Mouse (Mus musculus) G1E (cell line): ENCODE results near the gene Olfr1393. TPM values are rescaled to one million over a fixed set of nuclear protein-coding genes. Genes with fewer than 3 reads are reported as not detected.

Source experiments
- ATAC-seq: 2 replicates; pipeline ENCODE4 v1.8.0; 2016; ENCODE audit warnings: mild to moderate bottlenecking; ENCODE audit not compliant: insufficient number of reproducible peaks, poor library complexity, low FRiP score, severe bottlenecking; ENCODE audit errors: extremely low read depth
- DNase-seq: peaks from one replicate; pipeline ENCODE4 v3.0.0; 2012; ENCODE audit warnings: low spot score
- H3K27me3 ChIP-seq: 2 replicates; pipeline ENCODE4 v1.6.1; 2012; ENCODE audit warnings: mild to moderate bottlenecking, low read length, inconsistent platforms; ENCODE audit not compliant: insufficient read depth
- H3K36me3 ChIP-seq: replicated peaks from 2 replicates; pipeline ENCODE3; 2012; ENCODE audit warnings: mild to moderate bottlenecking, inconsistent platforms
- H3K4me1 ChIP-seq: 2 replicates; pipeline ENCODE4 v1.6.1; 2012; ENCODE audit warnings: low read depth, low read length, inconsistent platforms, mixed read lengths; ENCODE audit not compliant: insufficient read depth
- H3K4me3 ChIP-seq: 2 replicates; pipeline ENCODE4 v1.5.1; 2012; ENCODE audit warnings: low read depth, mild to moderate bottlenecking, inconsistent platforms, low read length, moderate library complexity, mixed read lengths
- H3K9me3 ChIP-seq: replicated peaks from 2 replicates; pipeline ENCODE4 v1.6.1; 2012; ENCODE audit warnings: inconsistent platforms
- CTCF ChIP-seq: IDR thresholded peaks from 2 replicates; pipeline ENCODE4 v1.5.1; 2012; ENCODE audit warnings: low read depth, low read length, inconsistent platforms, mixed read lengths
- GATA1 ChIP-seq: IDR thresholded peaks from 2 replicates; pipeline ENCODE4 v1.6.1; 2012; ENCODE audit warnings: borderline replicate concordance, low read length, inconsistent platforms, mixed read lengths
- GATA2 ChIP-seq: IDR thresholded peaks from 2 replicates; pipeline ENCODE4 v1.6.1; 2012; ENCODE audit warnings: low read depth, low read length, inconsistent platforms, borderline replicate concordance
- POLR2AphosphoS5 ChIP-seq: IDR thresholded peaks from 2 replicates; pipeline ENCODE4 v1.6.1; 2012; ENCODE audit warnings: low read depth, low read length, inconsistent platforms; ENCODE audit not compliant: insufficient replicate concordance
- TAL1 ChIP-seq: conservative IDR thresholded peaks from 2 replicates; pipeline ENCODE4 v1.6.1; 2012; ENCODE audit warnings: low read depth, low read length, inconsistent platforms, mixed read lengths
- polyA plus RNA-seq: library from polyadenylated mRNA; stranded (reverse); fragments of >175 nt; gene quantifications from 2 replicates; pipeline ENCODE4 v1.2.3, GENCODE M21; 2012
- total RNA-seq, 2 experiments: library from RNA; stranded (forward) in 1 of 2; stranded (reverse) in 1 of 2; fragments of 200-1000 nt in 1 of 2; fragments of >200 nt in 1 of 2; fragmentation: Nextera tagmentation in 1 of 2; gene quantifications; 2 replicates each; pipeline ENCODE4 v1.2.3; 2014 to 2017

Gene Olfr1393
- total and polyA plus RNA-seq, 3 experiments, result 0.55 TPM; not detected in 2

DNA sequence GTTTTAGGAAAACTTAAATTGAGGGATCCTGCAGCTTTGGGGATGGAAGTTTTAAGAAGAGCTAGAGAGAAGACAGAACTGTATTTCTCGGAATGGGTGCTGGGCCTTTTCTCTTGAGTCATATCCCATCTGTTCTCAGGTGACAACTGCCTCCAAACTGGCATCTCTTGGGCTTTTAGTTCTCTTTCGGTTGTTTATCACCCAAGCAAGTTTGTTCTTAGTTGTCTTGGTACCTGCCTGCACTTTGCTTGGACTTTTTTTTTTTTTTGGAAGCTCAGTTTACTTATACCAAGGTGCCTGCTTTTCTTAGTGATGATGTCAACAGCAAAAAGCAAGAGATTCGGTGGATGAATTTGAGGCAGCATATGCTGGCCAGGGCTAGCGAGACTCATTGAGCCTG is 31.6 kb upstream of the Olfr1393 start:
- ATAC-seq, result no peak
- H3K9me3 ChIP-seq, result no peaks in the 10 kb centered on the region
- TF ChIP-seq GATA2, result no peak
- TF ChIP-seq CTCF, result no peak
- no peak for TF ChIP-seq TAL1
- TF ChIP-seq GATA1, result no peak
- peaks cover 85% of the 10 kb centered on the region for H3K4me1 ChIP-seq
- no peaks in the 10 kb centered on the region for H3K27me3 ChIP-seq
- H3K4me3 ChIP-seq, result no peak overlapping the region; the same call in 1 of the 2 replicates
- DNase-seq, result no peak
- peaks cover 11% of the 10 kb centered on the region for H3K36me3 ChIP-seq

DNA sequence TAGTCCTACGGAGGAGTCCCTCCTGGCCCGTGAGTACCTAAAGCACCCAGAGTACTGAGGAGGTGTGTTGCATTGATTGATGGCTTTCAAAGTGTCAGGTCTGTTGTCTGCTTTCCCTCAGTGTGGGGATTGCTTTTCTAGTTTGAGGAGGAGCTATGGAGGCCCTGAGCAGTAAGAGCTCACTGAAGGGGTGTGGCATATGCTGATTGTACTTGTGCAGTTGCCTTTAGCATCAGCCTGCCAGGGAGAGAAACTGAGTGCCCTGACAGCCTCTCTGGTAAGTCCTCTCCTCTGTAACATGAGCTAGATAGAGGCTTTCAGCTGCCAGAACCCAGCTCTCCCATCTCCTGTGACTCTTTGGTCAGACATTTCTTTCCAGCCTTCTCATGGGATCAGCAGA is 30.8 kb upstream of the Olfr1393 start:
- Histone ChIP-seq H3K27me3 (no peaks in the 10 kb centered on the region), H3K36me3 (peaks cover 18% of the 10 kb centered on the region), H3K9me3 (no peaks in the 10 kb centered on the region), H3K4me3 (no peak overlapping the region; the same call in 1 of the 2 replicates), H3K4me1 (peaks cover 87% of the 10 kb centered on the region)
- no peak for ATAC-seq
- no peak for DNase-seq
- TF ChIP-seq POLR2AphosphoS5 (no peak), GATA2 (no peak), GATA1 (no peak), TAL1 (no peak), CTCF (no peak)

DNA sequence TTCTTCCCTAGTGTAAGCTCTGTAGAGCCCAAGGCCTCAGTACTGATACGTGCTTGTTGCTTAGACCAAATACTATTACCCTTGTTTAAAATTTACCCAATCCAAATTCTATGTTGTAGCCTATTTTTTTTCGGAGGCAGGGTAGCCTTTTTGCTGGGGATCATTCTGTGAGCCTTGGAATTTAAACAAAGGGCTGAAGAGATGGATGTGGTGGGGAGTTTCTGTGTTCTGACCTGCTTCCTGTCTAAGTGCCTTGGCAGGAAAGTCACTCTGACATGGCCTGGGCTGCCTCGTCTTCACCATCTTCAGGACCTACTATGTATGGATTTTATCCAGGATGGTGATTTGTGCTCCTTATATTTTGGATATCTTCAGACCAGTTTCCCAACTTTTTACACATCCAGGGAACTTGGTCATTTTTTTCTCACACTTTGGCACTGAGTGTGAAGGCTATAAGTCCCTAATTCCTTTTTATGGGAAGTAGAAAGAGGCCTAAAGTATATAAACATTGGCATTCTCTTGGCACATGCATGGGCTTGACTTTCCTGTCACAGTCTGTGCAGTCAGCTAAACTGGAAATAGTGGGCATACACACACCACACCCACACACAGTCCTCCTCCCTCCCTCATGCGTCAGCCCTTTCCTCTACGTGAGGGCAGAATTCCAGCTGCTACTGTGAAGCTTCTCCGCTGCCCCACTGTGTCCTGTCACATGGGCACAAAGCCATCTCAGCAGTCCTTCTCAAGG is 29.7 kb upstream of the Olfr1393 start:
- Histone ChIP-seq H3K4me3 (no peak overlapping the region), H3K4me1 (peaks cover 85% of the 10 kb centered on the region), H3K27me3 (no peaks in the 10 kb centered on the region), H3K36me3 (peaks cover 26% of the 10 kb centered on the region), H3K9me3 (no peaks in the 10 kb centered on the region)
- DNase-seq (no peak), ATAC-seq (no peak)
- TF ChIP-seq GATA2 (no peak), GATA1 (no peak), TAL1 (no peak), CTCF (no peak), POLR2AphosphoS5 (no peak)

DNA sequence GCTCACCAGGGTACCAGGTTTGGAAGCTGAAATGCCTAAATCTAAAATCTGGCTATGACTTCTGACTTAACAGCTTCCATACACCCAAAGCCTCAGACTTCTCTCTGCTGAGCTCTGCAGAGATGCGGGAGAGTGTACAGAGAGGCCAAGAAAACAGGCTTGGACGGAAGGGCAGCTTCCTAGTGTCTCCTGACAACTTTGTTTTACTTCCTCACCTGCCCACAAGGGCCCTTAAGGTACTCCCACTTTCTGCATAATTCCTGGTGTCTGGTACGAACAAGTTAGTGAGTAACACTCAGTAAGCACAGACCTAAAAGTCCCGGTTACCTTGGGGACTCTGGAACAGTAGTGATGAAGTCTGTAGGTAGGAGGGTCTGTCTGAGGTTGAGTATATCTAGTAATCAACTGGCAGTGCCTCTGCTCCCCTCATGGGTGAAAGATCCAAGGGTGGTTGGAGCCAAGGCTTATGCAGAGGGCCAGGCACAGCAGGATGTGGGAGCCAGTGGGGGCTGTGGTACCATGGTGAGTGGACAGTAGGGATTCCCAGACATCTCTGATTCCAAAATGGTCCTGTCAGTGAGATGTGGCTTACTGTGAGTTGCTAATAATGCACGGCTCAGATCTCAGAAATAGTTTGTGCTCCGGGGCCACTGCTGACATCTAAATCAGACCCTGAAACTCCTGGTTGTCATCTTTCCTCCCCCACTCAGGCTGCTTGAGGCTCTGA is 29.0 kb upstream of the Olfr1393 start:
- Histone ChIP-seq H3K9me3 (no peaks in the 10 kb centered on the region), H3K4me1 (peaks cover 90% of the 10 kb centered on the region), H3K27me3 (no peaks in the 10 kb centered on the region), H3K4me3 (no peak overlapping the region; the same call in 1 of the 2 replicates), H3K36me3 (peaks cover 34% of the 10 kb centered on the region)
- DNase-seq (no peak), ATAC-seq (no peak)
- TF ChIP-seq TAL1 (no peak), GATA1 (no peak), CTCF (no peak), POLR2AphosphoS5 (no peak), GATA2 (no peak)

DNA sequence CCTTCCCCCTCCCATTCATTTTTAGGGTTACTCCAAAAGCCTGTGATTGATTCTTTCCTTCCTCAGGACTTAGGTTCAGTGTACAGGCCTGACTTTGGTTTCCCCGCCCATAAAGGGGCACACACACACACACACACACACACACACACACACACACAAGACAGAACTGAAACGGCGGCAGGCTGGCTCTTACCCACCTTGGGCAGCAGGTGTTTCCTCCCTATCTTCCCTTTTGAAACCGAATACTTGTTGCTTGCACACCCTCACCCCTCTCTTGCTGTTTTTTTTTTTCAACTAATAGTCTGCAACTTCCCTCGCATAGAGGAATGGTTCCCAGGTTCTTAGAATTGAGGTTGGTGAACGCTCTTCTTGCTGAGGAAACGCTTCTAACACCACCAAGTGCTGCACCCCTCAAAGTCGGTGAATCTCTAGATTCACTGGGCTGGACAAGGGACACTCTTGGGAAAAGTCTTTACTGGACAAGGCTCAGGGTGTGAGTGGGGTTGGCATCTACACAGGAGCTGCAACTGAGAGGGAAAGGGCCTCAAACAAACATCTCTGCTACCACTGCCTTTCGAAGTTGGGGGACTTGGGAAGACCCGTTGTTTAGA is 28.2 kb upstream of the Olfr1393 start:
- no peaks in the 10 kb centered on the region for H3K9me3 ChIP-seq
- ATAC-seq (no peak), DNase-seq (no peak)

More for the DNA sequence above, 28.2 kb upstream of the Olfr1393 start:
- TF ChIP-seq CTCF (no peak), TAL1 (no peak), POLR2AphosphoS5 (no peak), GATA2 (no peak), GATA1 (no peak)
- peaks cover 42% of the 10 kb centered on the region for H3K36me3 ChIP-seq
- no peaks in the 10 kb centered on the region for H3K27me3 ChIP-seq
- H3K4me3 ChIP-seq, result peak overlapping the region; percentile 80
- H3K4me1 ChIP-seq, result peaks cover 92% of the 10 kb centered on the region
